Mouse (Mus musculus) T-helper 17 cell (primary cell): ENCODE measurements around the gene Telo2.

Experiments
- in situ Hi-C, 2 experiments: fragments of 300-600 bp; cut with MboI, MseI; formaldehyde crosslinking; loops; 1 replicate in 1 of 2; 2 replicates in 1 of 2; pipeline ENCODE4 v1.15.1; 2025; ENCODE audit warnings: high pct_unique_total_duplicates in 2 of 2

Gene Telo2

DNA sequence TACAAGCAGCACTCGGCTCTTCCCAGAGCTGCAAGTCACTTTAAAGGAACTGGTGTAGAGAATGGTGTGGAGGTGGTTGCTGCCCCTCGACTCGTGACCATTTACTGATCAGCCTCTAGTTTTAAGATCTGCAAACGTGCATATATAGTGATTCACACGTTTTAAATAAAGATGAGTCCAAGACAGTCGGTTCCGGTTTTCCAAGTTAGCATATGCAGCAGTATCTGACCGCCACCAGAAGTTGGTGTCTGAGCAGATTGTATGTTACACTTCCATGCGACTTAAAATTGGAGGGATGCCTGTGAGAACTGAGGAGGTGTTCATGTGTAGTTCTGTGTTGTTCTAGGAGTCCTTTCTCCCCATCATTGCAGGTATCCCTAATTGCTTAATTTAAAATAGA is 62.5 kb downstream of the Telo2 start:
- in situ Hi-C loops = loop anchor here in 1 of 2 experiments (5.0 kb wide), 1 partner anchor 474 kb away; no protein-coding TSS in a partner anchor
